8 mouse cellular contexts compared by ENCODE assay signal in the genomic region with DNA sequence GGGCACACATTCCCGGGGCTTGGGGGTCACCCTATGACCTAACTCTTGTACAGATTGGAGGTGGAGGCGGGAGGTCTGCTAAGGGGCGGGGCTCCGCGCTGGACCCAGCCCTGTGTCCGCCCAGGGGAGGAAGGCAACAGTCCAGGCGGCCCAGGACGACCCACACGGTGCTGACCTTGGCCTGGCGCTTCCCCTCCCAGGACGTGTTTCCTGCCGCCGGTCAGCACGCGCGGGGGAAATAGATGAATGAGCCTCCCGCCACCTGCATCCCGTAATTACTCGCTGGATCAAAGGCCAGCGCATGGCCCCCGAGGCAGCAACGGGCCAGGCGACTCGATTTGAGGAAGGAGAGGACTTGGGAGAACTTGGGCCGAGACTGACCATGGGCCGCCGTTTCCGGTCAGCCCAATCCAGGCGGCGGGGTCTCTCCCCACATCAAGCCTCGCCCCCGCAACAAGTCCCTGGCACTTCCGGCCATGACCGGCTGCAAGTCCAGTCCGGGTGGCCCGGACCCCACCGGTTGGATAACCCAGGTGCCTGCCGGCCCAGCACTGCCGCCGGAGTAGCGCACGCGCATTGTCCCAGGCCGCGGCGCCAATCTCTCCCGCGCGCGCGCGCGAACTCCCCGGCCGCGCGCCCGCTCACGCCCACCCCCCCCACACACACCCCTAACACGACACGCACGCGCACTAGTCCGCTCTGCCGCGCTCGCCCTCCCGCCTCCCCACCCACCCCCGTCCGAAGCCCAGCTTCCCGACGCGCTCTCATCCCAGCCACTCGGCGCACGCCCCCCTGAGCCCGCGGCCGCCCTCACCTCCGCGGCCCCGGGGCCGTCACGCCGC. TPM values are rescaled to one million over a fixed set of nuclear protein-coding genes. Genes with fewer than 3 reads are reported as not detected.
DNase-seq lines count a peak whose midpoint lies in the region; ATAC-seq lines count a peak whose summit lies in the region.

No protein-coding gene starts in this region.

- H3K4me1 ChIP-seq in hindbrain, embryonic 12.5 days, result peaks cover 21% of the 10 kb centered on the region

- no peaks in the 10 kb centered on the region for H3K27me3 ChIP-seq in hindbrain, embryonic 12.5 days

- peak; percentile 77 for ATAC-seq in hindbrain, embryonic 12.5 days (ENCODE audit: low FRiP score)

- peak overlapping the region; percentile 94 for H3K27ac ChIP-seq in hindbrain, embryonic 12.5 days

- WGBS in hindbrain, embryonic 12.5 days, result under 1% methylated on average over 68 of the region's 85 CpGs

- peak overlapping the region; percentile 97 for H3K4me2 ChIP-seq in hindbrain, embryonic 12.5 days (replicated peaks)

- peak overlapping the region; percentile 81 for H3K4me3 ChIP-seq in hindbrain, embryonic 12.5 days

- H3K9ac ChIP-seq in hindbrain, embryonic 12.5 days, result peak overlapping the region; percentile 91

- peak; percentile 86 for DNase-seq in R1 (ENCODE audit: low read depth, low spot score)
- peak; percentile 88 for DNase-seq in cerebellum, adult 9-11 months
- DNase-seq in frontal cortex, postnatal 10 days (ENCODE audit: low spot score in 2 of 2), result peak; percentile 79 to 82
- DNase-seq in left cerebral cortex, adult 11 months (ENCODE audit: low spot score), result peak; percentile 62
- peak; percentile 86 to 89 for DNase-seq in lung, postnatal 4 days
- DNase-seq in right cerebral cortex, adult 18-20 months, result peak; percentile 84
- peak; percentile 35 for DNase-seq in urinary bladder, postnatal 10 days (ENCODE audit: low spot score)

- no peaks in the 10 kb centered on the region for H3K36me3 ChIP-seq in hindbrain, embryonic 12.5 days

- H3K9me3 ChIP-seq in hindbrain, embryonic 12.5 days (replicated peaks), result no peaks in the 10 kb centered on the region

RNA-seq across cellular contexts. Expression of gene Zfp787, which starts 0.5 kb away (rescaled TPM):
- polyA plus RNA-seq in hindbrain, embryonic 12.5 days (2016; fragmentation: Nextera tagmentation; extraction: Ambion mirVana), result 32.5 and 34.8 TPM in 2 replicates

RNA-seq across cellular contexts. Expression of gene Zfp444, which starts 16.8 kb away (rescaled TPM):
- polyA plus RNA-seq in hindbrain, embryonic 12.5 days (2016; fragmentation: Nextera tagmentation; extraction: Ambion mirVana), result 79.0 and 83.6 TPM in 2 replicates

RNA-seq across cellular contexts. Expression of gene Galp, which starts 41.6 kb away (rescaled TPM):
- not detected in 2 replicates for polyA plus RNA-seq in hindbrain, embryonic 12.5 days (2016; fragmentation: Nextera tagmentation; extraction: Ambion mirVana)

Comparison
In these comparisons a context has a peak if more than half of its experiments do, and no peak if none do; other contexts are left out.
1. Peak in every context shown above with its lines: DNase-seq, ATAC-seq, H3K4me3 ChIP-seq and H3K27ac ChIP-seq.
2. DNase-seq: peak in every context shown above with its lines; median percentile 88 in cerebellum, adult 9-11 months; 88 in lung, postnatal 4 days; 86 in R1; 84 in right cerebral cortex, adult 18-20 months; 80 in frontal cortex, postnatal 10 days; 62 in left cerebral cortex, adult 11 months; 35 in urinary bladder, postnatal 10 days.